Mouse (Mus musculus) hindbrain, postnatal 0 days (tissue): ENCODE results near the gene Ticrr. TPM values are rescaled to one million over a fixed set of nuclear protein-coding genes. Genes with fewer than 3 reads are reported as not detected.
A peak's percentile ranks its signal among the peaks of the same experiment; 100 is the strongest.

Experiments
- ATAC-seq: fragments of 200-750 bp; cut with Nextera tagmentation; 2 replicates; pipeline ENCODE4 v1.8.0; 2017; ENCODE audit warnings: mild to moderate bottlenecking, moderate TSS enrichment, moderate library complexity
- DNase-seq: peaks from one replicate; pipeline ENCODE4 v3.0.0-alpha.2; 2015; ENCODE audit warnings: low spot score
- H3K27ac ChIP-seq: fragments of 300-500 bp; sonication (generic); 2 replicates; pipeline ENCODE4 v1.5.1; 2014; ENCODE audit warnings: mild to moderate bottlenecking
- H3K27me3 ChIP-seq: fragments of 300-500 bp; sonication (generic); 2 replicates; pipeline ENCODE4 v1.6.1; 2014; ENCODE audit warnings: low read length, mixed read lengths; ENCODE audit not compliant: insufficient read depth
- H3K36me3 ChIP-seq: fragments of 300-500 bp; sonication (generic); 2 replicates; pipeline ENCODE4 v1.6.1; 2014; ENCODE audit warnings: low read length, mixed read lengths; ENCODE audit not compliant: insufficient read depth
- H3K4me1 ChIP-seq: fragments of 300-500 bp; sonication (generic); 2 replicates; pipeline ENCODE4 v1.6.1; 2014; ENCODE audit warnings: antibody characterized with exemption, low read length, mixed read lengths; ENCODE audit not compliant: insufficient read depth
- H3K4me2 ChIP-seq: fragments of 300-500 bp; sonication (generic); 2 replicates; pipeline ENCODE4 v1.6.1; 2014; ENCODE audit warnings: low read depth, mild to moderate bottlenecking, low read length, moderate library complexity, mixed read lengths
- H3K4me3 ChIP-seq: fragments of 300-500 bp; sonication (generic); 2 replicates; pipeline ENCODE4 v1.5.1; 2014; ENCODE audit warnings: low read length
- H3K9ac ChIP-seq: fragments of 300-500 bp; sonication (generic); replicated peaks from 2 replicates; pipeline ENCODE4 v1.6.1; 2014; ENCODE audit warnings: mild to moderate bottlenecking, low read length, moderate library complexity, mixed read lengths
- H3K9me3 ChIP-seq: fragments of 300-500 bp; sonication (generic); 2 replicates; pipeline ENCODE4 v1.6.1; 2016; ENCODE audit warnings: low read length, mixed read lengths
- CTCF ChIP-seq: IDR thresholded peaks from 2 replicates; pipeline ENCODE4 v1.5.1; 2016; ENCODE audit warnings: antibody characterized with exemption, control low read depth, low read depth
- WGBS: fragments of 180-500 bp; shearing (Covaris S2); extraction: QIAGEN DNeasy Blood & Tissue Kit; methylation state at CpG from one replicate; pipeline ENCODE4 v1.1.7; 2014; 5-methylcytosine and 5-hydroxymethylcytosine counted together
- polyA plus RNA-seq: library from polyadenylated mRNA; unstranded; fragments of >200 nt; fragmentation: Nextera tagmentation; extraction: Ambion mirVana; gene quantifications from 2 replicates; pipeline ENCODE4 v1.2.1, GENCODE M21; 2015
- total RNA-seq: library from RNA; depleted of rRNA; stranded (reverse); fragments of >200 nt; gene quantifications from 2 replicates; pipeline ENCODE4 v1.2.3, GENCODE M21; 2014

Gene Ticrr
- total and polyA plus RNA-seq, 2 experiments from 2014 or later: 2.0 to 8.8 TPM

- peak; percentile 16 for DNase-seq
- Histone ChIP-seq H3K27ac (no peak overlapping the region), H3K4me3 (no peak overlapping the region), H3K4me1 (no peaks in the 10 kb centered on the region), H3K4me2 (no peak overlapping the region), H3K9ac (no peak overlapping the region), H3K9me3 (no peaks in the 10 kb centered on the region), H3K36me3 (no peaks in the 10 kb centered on the region; the same call in 1 of the 2 replicates), H3K27me3 (no peaks in the 10 kb centered on the region)
- peak; percentile 56 for TF ChIP-seq CTCF
- ATAC-seq: no peak
Observed at GRCm38 (mm10) chr7:79679186-79679585, 19.2 kb downstream of the Ticrr start.

GRCm38 (mm10) chr7:79680231-79680630 is 20.2 kb downstream of the Ticrr start:
- TF ChIP-seq CTCF: no peak
- Histone ChIP-seq H3K4me3 (no peak overlapping the region), H3K4me1 (no peaks in the 10 kb centered on the region), H3K27ac (no peak overlapping the region), H3K4me2 (no peak overlapping the region), H3K36me3 (no peaks in the 10 kb centered on the region; the same call in 1 of the 2 replicates), H3K9me3 (no peaks in the 10 kb centered on the region), H3K27me3 (no peaks in the 10 kb centered on the region), H3K9ac (no peak overlapping the region)
- 96% methylated on average over 2 of the region's 2 CpGs for WGBS
- DNase-seq (no peak), ATAC-seq (no peak)

- Histone ChIP-seq H3K9ac (no peak overlapping the region), H3K9me3 (no peaks in the 10 kb centered on the region), H3K27ac (no peak overlapping the region), H3K36me3 (peaks cover 26% of the 10 kb centered on the region; the same call in 1 of the 2 replicates), H3K4me2 (no peak overlapping the region), H3K4me1 (no peaks in the 10 kb centered on the region), H3K4me3 (no peak overlapping the region), H3K27me3 (no peaks in the 10 kb centered on the region)
- ATAC-seq (no peak), DNase-seq (no peak)
- no peak for TF ChIP-seq CTCF
- WGBS: 88% methylated on average over 8 of the region's 8 CpGs
Observed at GRCm38 (mm10) chr7:79696495-79696894, 36.5 kb downstream of the Ticrr start.

- Histone ChIP-seq H3K9ac (no peak overlapping the region), H3K27ac (no peak overlapping the region), H3K4me1 (no peaks in the 10 kb centered on the region), H3K36me3 (peaks cover 20% of the 10 kb centered on the region; the same call in 1 of the 2 replicates), H3K27me3 (no peaks in the 10 kb centered on the region), H3K4me3 (no peak overlapping the region), H3K4me2 (no peak overlapping the region), H3K9me3 (no peaks in the 10 kb centered on the region)
- 80% methylated on average over 16 of the region's 16 CpGs for WGBS
- TF ChIP-seq CTCF: no peak
- no peak for DNase-seq
- ATAC-seq: no peak
Observed at GRCm38 (mm10) chr7:79702755-79703154, 42.8 kb downstream of the Ticrr start.

GRCm38 (mm10) chr7:79705210-79705609 is 45.2 kb downstream of the Ticrr start:
- Histone ChIP-seq H3K9me3 (no peaks in the 10 kb centered on the region), H3K9ac (no peak overlapping the region), H3K27me3 (no peaks in the 10 kb centered on the region), H3K4me1 (no peaks in the 10 kb centered on the region), H3K4me3 (no peak overlapping the region), H3K27ac (no peak overlapping the region), H3K36me3 (0 out of 2 replicates have a peak, but pooled peaks cover 7% of the 10 kb centered on the region), H3K4me2 (no peak overlapping the region)
- TF ChIP-seq CTCF: no peak
- ATAC-seq (no peak), DNase-seq (no peak)
- WGBS: 88% methylated on average over 5 of the region's 5 CpGs

GRCm38 (mm10) chr7:79710130-79710607 is 50.2 kb downstream of the Ticrr start:
- H3K27me3 ChIP-seq: no peaks in the 10 kb centered on the region
- H3K9me3 ChIP-seq: no peaks in the 10 kb centered on the region
- DNase-seq (peak; percentile 92), ATAC-seq (peak; percentile 93)
- H3K36me3 ChIP-seq: no peaks in the 10 kb centered on the region
- H3K27ac ChIP-seq: peak overlapping the region; percentile 59
- H3K9ac ChIP-seq: peak overlapping the region; percentile 61
- H3K4me3 ChIP-seq: peak overlapping the region; percentile 37
- peak; percentile 24; the same call in 1 of the 2 replicates for TF ChIP-seq CTCF
- peak overlapping the region; percentile 65 for H3K4me2 ChIP-seq
- H3K4me1 ChIP-seq: no peaks in the 10 kb centered on the region
- 3% methylated on average over 52 of the region's 55 CpGs for WGBS

GRCm38 (mm10) chr7:79710831-79711230 is 50.8 kb downstream of the Ticrr start:
- Histone ChIP-seq H3K4me2 (peak overlapping the region; percentile 65), H3K9me3 (no peaks in the 10 kb centered on the region), H3K9ac (peak overlapping the region; percentile 61), H3K27me3 (no peaks in the 10 kb centered on the region), H3K36me3 (no peaks in the 10 kb centered on the region), H3K4me1 (no peaks in the 10 kb centered on the region), H3K4me3 (peak overlapping the region; percentile 37), H3K27ac (peak overlapping the region; percentile 59)
- peak; percentile 17 for DNase-seq
- 34% methylated on average over 17 of the region's 17 CpGs for WGBS
- peak; percentile 5; the same call in 1 of the 2 replicates for ATAC-seq
- TF ChIP-seq CTCF: no peak; the same call in 1 of the 2 replicates
